Mouse (Mus musculus): Measurements from ENCODE around the gene Osbpl3.

DNA sequence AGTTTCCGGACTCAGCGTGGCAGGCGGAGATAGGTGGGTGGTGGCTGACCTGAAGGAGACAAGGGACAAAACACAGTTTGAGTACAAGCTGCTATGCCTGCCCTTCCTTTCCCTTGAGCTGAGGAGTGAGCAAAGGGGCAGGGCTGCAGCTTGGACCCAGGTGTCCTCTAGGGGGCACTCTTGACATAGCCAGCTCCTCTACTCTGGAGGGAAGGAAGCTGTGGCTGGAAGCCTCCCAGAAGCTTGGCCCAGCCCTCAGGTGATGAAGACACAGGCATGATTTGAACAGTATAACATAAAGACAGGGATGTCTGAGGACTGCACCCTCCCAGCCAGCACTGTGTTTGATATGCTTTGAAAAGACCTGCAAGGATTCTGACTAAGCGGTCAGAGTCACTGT is 143.4 kb downstream of the Osbpl3 start:
- TF ChIP-seq CTCF (IDR thresholded peaks at IDR 0.05; ENCODE audit: control insufficient read depth, insufficient read depth, insufficient replicate concordance, low read depth, low read length) (peak; percentile 82; the same call in 1 of the 2 replicates), POLR2A (IDR thresholded peaks at IDR 0.05; ENCODE audit: control insufficient read depth, low read depth, low read length) (no peak)
